Mouse (Mus musculus) megakaryocyte-erythroid progenitor cell, adult 5-6 weeks (primary cell): ENCODE measurements at regions not wholly inside any gene's neighbourhood (a gene's known extent, or its start where the extent isn't known, plus 50 kb on each side); places are given as distances from the start of the nearest gene placed in this dataset.

ENCODE experiments used
- ATAC-seq: replicated peaks from 2 replicates; pipeline ENCODE4 v1.8.0; 2016; ENCODE audit warnings: mild to moderate bottlenecking, inconsistent platforms; ENCODE audit not compliant: severe bottlenecking, poor library complexity, low FRiP score, low TSS enrichment

DNA sequence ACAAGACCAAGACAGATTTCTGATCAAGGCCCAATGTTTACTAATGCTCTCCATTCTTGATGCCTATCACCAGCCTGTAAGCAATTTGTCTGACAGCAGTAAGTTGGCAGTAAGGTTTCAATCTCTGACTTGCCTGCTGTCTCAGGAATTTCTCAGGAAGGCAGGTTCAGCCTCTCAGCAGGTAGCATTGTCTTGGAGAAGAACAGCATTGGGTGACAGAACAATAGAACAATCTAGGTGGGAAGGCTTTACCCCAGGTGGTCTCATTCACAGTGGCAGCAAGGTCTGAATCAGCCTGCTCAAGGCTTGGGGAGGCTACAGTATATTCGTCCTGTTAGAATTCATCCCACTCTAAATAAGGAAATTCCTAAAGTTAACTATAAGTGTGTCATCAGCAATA, 81.2 kb upstream of the Chordc1 start:
- ATAC-seq = no peak

DNA sequence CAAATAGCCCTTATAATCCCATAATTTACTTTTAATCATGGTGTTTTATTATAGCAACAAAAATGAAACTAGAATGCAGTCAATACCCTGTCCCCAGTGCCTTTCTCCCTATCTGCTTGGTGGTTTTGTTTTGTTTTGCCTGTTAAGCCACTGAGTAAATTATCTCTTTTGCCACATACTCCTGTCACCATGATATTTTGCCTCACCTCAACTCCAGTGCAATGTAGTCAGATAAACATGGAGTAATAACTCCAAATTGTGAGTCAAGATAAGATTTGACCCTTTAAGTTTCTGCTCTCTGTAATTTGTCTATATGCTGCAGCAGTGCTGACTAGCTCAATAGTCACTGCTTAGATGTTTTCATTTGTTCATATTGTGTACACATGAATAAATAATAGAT, 65.3 kb upstream of the Chordc1 start:
- peak; percentile 87 for ATAC-seq

DNA sequence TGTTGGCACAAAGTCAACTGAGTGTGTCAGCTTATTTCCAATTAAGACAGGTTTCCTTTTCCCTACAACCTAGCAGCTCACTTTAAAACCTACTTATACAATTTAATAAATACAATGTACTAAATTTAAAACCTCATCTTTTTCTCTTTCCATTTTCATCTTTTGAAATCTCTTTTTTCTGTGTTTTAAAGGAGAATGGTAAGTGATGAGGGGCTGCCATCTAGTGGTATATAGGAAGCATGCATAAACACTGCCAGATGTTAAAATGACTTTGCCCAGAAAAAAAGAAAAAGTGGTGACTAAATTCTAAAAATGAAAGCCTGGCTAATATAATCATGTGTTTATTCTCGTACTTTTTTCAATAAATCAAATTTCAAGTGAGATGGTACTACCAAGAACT, 62.0 kb upstream of the Chordc1 start:
- ATAC-seq = no peak
